Mouse (Mus musculus) gonadal fat pad, adult 2 months (tissue): ENCODE measurements at regions not wholly inside any gene's neighbourhood (a gene's known extent, or its start where the extent isn't known, plus 50 kb on each side); places are given as distances from the start of the nearest gene placed in this dataset.

Experiments
- DNase-seq: peaks from one replicate; pipeline ENCODE4 v3.0.0-alpha.2; 2012; ENCODE audit warnings: low read depth

DNA sequence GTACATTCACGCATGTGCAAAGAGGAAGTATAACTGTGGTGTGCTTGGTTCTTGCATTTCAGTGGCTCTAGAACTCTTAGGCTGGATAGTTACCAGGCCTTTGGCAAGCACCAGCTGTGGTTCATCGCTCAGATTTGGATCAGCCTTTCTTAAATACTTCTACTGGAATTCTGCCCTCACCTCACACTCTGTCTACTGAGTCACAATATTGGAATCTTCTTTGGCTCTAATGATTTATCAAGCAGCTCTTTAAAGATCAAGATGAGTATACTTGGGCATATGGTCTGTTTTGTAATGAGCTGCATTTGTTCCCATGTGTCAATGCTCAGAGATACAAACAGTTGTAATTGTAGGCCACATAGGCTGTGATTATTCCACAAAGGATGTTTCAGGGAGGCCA, 197.5 kb downstream of the Icos start:
- no peak for DNase-seq

- no peak for DNase-seq
Measured at GRCm38 (mm10) chr1:61179461-61179860, 201.7 kb downstream of the Icos start.

GRCm38 (mm10) chr1:61181099-61181821, 203.5 kb downstream of the Icos start:
- DNase-seq = no peak

GRCm38 (mm10) chr1:61187381-61188100, 209.8 kb downstream of the Icos start:
- DNase-seq = no peak

DNA sequence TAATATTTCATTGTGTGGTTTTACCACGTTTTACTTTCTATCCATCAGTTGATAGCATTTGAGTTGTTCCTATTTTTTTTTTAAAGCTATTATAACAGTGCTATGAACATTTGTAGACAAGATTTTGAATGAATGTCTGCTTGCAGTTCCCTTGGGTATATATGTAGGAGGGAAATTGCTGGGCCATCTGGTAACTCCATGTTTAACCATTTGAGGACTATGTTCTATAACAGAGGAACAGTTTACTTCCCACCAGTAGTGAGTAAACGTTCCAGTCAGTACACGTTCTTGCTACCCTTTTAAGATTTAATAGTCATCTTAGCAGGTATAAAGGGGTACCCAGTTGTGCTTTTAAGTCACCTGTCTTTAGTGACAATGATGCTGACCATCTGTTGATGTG, 213.2 kb downstream of the Icos start:
- no peak for DNase-seq

DNA sequence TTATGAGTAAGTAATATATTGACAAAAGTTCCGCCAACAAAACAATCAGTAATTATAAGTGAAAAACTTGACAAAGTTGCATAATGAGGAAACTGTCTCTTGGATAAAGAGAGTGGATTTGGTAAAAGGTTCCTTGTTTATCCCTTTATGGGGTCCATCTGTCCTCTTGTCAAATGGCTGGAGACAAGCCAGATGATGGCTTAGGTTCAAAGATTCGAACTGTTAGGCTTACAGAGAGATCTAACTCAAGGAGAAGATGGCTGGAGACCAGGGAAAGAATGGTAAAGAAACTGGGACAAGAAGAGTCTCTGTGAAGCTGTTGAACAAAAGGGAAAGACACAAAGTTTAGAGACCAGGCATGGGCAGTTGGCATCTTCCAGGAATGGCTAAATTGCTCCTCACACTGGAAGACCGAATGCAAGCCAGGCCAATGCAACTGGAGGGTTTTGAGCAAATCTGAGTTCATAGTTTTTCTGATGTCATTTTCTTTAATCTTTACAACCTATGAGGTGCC, 220.9 kb downstream of the Icos start:
- no peak for DNase-seq

DNA sequence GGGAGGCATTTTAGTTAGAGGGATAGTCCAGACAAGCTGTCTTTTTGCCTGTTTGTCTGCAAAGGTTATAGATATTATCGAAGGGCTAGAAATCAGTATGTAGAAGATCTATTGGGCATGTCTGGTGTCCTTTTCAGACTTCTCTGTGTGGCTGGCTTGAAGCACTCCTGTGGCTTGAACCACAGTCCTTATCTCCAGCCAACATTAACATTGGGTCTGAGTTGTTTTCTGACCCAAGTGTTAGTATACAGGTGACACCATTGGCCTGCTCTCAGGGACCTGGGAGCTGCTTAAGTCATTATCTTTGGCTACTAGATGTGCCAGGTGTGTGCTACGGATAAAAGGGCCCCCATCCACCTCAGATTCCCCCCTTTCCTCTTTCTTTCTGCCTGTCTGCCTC, 223.3 kb downstream of the Icos start:
- DNase-seq = no peak

DNA sequence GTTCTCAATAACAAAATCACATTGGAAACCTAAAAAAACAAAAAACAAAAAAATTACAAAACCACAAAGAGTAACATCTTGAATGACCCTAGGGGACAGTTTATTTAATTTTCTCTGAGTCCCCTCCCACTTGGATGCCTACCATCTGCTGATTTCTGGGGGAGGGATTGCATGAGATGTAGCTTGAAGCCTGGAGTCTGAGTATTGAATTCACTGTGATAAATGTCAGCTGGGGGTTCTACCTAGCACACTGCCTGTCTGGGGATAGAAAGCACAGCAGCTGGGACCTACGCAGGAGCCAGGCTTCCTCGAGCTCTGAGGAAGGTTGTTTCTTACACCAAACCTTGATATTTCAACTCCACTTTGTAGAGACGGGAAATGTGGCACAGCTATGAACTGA, 224.4 kb downstream of the Icos start:
- DNase-seq = no peak

DNA sequence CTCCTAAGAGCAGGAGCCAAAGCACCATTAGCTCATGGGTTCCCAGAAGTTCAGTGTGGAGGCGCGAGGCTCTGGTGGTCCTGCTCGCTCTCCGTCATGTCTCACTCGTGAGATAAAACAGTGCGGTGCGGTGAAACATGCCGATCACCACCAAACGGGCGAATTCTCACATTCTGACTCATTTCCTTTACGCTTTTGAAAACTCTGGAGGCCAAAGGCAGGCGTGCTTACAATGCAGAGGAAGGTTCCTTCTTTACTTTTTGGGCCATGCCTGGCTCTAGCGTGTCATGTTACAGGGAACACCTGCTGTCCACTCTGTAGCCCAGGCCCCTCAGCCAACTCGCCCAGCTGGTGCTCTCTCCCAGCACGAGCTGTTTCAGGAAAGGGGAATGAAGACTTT, 225.4 kb downstream of the Icos start:
- no peak for DNase-seq

- no peak for DNase-seq
Measured at GRCm38 (mm10) chr1:61203612-61204011, 225.9 kb downstream of the Icos start.

GRCm38 (mm10) chr1:61205137-61205536, 227.4 kb downstream of the Icos start:
- no peak for DNase-seq

DNA sequence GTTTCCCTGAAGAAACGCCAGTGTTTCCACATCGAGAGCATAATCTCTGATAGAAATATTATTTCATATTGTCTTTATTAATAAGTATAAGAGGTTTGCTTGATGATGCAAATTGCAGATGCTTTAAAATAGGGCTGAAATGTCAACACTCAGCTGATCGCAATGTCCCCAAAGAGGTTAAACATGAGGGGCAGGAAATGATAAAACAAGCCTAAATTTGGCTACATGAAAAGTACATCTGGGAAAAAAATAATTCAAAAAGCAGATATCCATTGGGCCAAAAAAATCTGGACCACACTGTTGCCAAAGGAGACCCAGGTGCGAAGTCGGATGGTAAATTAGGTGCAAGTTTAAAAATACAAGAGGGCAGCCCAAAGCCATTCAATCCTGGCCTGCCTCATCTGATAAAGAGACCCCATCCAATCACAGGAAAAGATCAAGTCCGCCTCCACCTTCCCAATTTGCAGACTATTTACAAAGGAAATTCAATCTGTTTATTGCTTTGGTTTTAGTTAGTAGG, 229.2 kb downstream of the Icos start:
- DNase-seq = no peak

DNA sequence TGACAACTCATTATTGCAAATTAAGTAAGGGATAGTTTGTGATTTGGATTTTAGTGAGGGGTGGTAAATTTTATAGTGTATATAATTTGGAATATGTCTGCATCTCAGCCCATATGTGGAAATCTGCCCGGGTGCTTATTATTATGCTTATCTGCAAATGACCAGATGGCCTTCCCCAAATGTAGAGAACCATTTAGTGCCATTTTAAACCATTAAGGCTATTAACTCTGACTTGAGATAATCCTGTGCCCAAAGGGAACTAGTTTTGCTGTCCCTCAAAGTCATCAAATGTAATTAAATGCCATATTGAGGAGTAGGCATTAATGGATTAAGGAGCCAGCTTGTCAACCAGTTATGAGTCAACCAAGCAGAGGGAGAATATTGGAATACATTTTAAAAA, 230.7 kb downstream of the Icos start:
- DNase-seq = no peak

- no peak for DNase-seq
Measured at GRCm38 (mm10) chr1:61221131-61221530, 243.4 kb downstream of the Icos start.

GRCm38 (mm10) chr1:61228942-61229341, 251.2 kb downstream of the Icos start:
- DNase-seq = no peak

- no peak for DNase-seq
Measured at GRCm38 (mm10) chr1:61233001-61233400, 255.3 kb downstream of the Icos start.

DNA sequence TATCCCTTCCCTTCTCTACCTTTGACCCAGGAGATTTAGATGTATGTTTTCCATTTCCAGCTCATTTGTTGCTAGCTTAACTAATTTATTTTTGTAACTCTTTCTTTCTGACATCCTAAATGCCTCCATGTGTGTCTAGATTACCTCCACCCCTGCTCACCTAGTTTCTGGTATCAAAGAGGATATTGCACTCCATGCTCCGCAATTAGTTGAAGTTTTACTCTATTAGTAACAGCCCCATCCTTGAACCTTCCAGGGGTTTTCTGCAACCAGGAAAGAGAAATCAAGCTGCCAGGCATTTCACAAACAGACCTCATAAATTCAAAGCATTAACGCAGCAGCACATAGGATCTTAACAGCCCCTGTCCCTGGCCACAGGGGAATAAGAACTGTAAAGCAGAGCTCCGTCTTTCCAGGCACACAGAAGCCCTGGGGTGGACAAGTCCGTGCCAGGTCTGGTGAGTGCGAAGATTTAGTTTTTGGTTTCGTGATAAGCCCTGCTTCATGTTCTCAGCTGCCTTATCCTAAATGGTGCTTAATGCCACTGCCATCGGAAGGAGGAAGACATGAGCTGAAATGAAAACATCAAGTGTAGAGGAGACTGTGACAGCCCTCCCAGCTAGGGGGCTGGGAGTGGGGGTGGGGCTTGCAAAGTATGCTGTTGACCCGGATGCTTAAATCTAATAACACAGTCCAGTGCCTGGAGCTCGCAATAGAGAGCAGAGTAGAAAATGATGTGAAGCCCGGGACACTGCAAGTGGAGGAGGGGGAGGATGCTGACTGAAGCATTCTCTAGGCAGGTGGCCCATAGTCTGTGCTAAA, 256.0 kb downstream of the Icos start:
- no peak for DNase-seq

GRCm38 (mm10) chr1:61234298-61234682, 256.6 kb downstream of the Icos start:
- DNase-seq = no peak

- DNase-seq = no peak
Measured at GRCm38 (mm10) chr1:61236511-61236910, 258.8 kb downstream of the Icos start.

- DNase-seq = no peak
Measured at GRCm38 (mm10) chr1:61238668-61239067, 260.9 kb downstream of the Icos start.

DNA sequence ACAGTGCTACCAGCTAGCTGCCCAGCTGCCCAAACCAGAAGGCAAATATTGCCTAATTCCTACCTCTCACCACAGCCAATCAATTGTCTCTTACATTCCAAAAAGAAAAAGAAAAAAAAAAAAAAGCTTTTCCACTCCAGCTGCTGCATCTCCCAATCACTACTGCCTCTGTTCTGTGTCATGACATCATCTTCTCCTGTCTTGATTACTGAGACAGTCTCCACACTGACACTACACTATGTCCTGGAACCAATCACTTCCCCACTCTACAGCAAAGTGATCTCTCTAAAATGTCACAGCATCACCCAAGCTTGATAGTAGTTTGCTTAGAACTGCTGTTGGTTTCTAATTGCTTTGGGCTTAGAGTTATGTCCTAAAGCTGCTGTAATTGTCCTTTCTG, 279.8 kb downstream of the Icos start:
- no peak for DNase-seq

GRCm38 (mm10) chr1:61263466-61263865, 285.7 kb downstream of the Icos start:
- DNase-seq = no peak
